In the genomic region with DNA sequence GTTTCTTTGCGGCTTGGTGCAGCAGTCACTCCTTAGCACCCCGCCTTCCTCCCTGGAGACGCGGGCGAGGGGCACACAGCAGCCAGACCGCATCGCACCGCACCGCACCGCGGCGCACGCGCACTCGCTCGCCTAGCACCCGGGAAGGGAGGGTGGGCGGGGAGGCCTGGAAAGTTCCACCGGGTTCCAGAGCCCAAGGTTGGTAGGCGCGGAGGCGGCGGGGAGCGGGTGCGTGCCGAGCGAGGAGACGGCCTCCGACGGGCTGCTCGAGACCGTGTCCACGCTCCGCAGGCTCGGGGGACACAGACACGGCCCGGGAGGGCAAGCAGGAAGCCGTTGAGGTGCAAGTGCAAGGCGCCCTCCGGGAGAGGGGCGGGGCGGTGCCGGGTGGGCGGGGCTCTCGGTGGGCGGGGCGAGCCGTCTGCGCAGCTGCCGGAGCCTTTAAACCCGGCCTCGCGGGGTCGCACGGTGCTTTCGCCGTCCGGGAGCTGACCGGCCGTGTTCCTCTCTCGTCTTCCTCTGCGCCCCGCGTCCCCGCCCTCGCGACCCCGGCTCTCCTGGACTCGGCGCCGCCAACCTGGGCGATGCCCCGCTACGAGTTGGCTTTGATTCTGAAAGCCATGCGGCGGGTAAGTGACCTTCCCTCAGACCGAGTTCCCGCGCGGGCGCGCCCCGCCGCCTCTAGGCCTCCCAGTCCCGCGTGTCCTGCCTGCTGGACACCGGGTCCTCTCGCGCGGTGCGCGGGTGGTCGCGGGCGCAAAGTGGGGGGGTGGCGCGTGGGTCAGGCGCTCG, we compare ENCODE assay signal across 8 mouse cellular contexts. TPM values are rescaled to one million over a fixed set of nuclear protein-coding genes. Genes with fewer than 3 reads are reported as not detected.
DNase-seq lines count a peak whose midpoint lies in the region; ATAC-seq lines count a peak whose summit lies in the region.

A gene (plus strand): TSS at position 419 of the 792 bp plus-strand sequence.
A gene (plus strand): TSS at position 465 of the 792 bp plus-strand sequence.
A gene (plus strand): TSS at position 471 of the 792 bp plus-strand sequence.

- peak within 1 kb of the TSS; percentile 87 for H3K4me3 ChIP-seq in hindbrain, embryonic 13.5 days

- H3K4me1 ChIP-seq in hindbrain, embryonic 13.5 days (replicated peaks) = peaks cover 31% of the 10 kb centered on the region

- H3K36me3 ChIP-seq in hindbrain, embryonic 13.5 days = peaks cover 21% of the 10 kb centered on the region

- DNase-seq in T-cell, adult 2 months (ENCODE audit: low spot score) = peak; percentile 81
- peak; percentile 93 for DNase-seq in cerebellum, postnatal 25 days
- peak; percentile 77 to 79 for DNase-seq in frontal cortex, postnatal 25 days (ENCODE audit: low spot score in 2 of 2)
- DNase-seq in layer of hippocampus, postnatal 36 days = peak; percentile 87 to 91
- DNase-seq in lung, postnatal 25 days (ENCODE audit: low spot score) = peak; percentile 78
- DNase-seq in retina, adult 2 months (ENCODE audit: low read depth, low spot score) = peak; percentile 68
- peak; percentile 90 for DNase-seq in thymus, postnatal 25 days

- H3K27me3 ChIP-seq in hindbrain, embryonic 13.5 days = no peaks in the 10 kb centered on the region

- peak within 1 kb of the TSS; percentile 85 for H3K4me2 ChIP-seq in hindbrain, embryonic 13.5 days

- H3K27ac ChIP-seq in hindbrain, embryonic 13.5 days = peak within 1 kb of the TSS; percentile 90

- ATAC-seq in hindbrain, embryonic 13.5 days (ENCODE audit: low FRiP score) = peak; percentile 95

- WGBS in hindbrain, embryonic 13.5 days = under 1% methylated on average over 70 of the region's 99 CpGs

- 0 out of 2 replicates have a peak, but pooled peaks cover 3% of the 10 kb centered on the region for H3K9me3 ChIP-seq in hindbrain, embryonic 13.5 days

- H3K9ac ChIP-seq in hindbrain, embryonic 13.5 days = peak within 1 kb of the TSS; percentile 89

RNA-seq across cellular contexts. Expression of the first gene that starts in this region (rescaled TPM):
- polyA plus RNA-seq in hindbrain, embryonic 13.5 days (2015; fragmentation: Nextera tagmentation; extraction: Ambion mirVana) = 182 and 201 TPM in 2 replicates
- total RNA-seq in layer of hippocampus, postnatal 36 days (2021) = 10 to 100 TPM; 58.1 to 58.3 TPM

RNA-seq across cellular contexts. Expression of the second gene that starts in this region (rescaled TPM):
- polyA plus RNA-seq in hindbrain, embryonic 13.5 days (2015; fragmentation: Nextera tagmentation; extraction: Ambion mirVana) = 0.71 and 0.86 TPM in 2 replicates
- not detected for total RNA-seq in layer of hippocampus, postnatal 36 days (2021)

RNA-seq across cellular contexts. Expression of the third gene that starts in this region (rescaled TPM):
- 18.4 and 19.5 TPM in 2 replicates for polyA plus RNA-seq in hindbrain, embryonic 13.5 days (2015; fragmentation: Nextera tagmentation; extraction: Ambion mirVana)
- total RNA-seq in layer of hippocampus, postnatal 36 days (2021) = 10 to 100 TPM; 38.5 to 40.9 TPM

Comparison
In these comparisons a context has a peak if more than half of its experiments do, and no peak if none do; other contexts are left out.
1. Peak in every context shown above with its lines: DNase-seq, ATAC-seq, H3K4me3 ChIP-seq and H3K27ac ChIP-seq.